Mouse (Mus musculus) limb, embryonic 10.5 days (tissue): ENCODE results near the gene Ddn. TPM values are rescaled to one million over a fixed set of nuclear protein-coding genes. Genes with fewer than 3 reads are reported as not detected.

Experiments
- DNase-seq: peaks from one replicate; pipeline ENCODE4 v3.0.0-alpha.2; 2017; ENCODE audit warnings: low spot score
- H3K27ac ChIP-seq: fragments of 300-500 bp; sonication (generic); 2 replicates; pipeline ENCODE4 v1.5.1; 2016; ENCODE audit warnings: mild to moderate bottlenecking
- H3K27me3 ChIP-seq: fragments of 300-500 bp; sonication (generic); 2 replicates; pipeline ENCODE4 v1.6.1; 2016; ENCODE audit warnings: low read depth, mild to moderate bottlenecking; ENCODE audit not compliant: poor library complexity, severe bottlenecking
- H3K36me3 ChIP-seq: fragments of 300-500 bp; sonication (generic); 2 replicates; pipeline ENCODE4 v1.6.1; 2016; ENCODE audit warnings: mild to moderate bottlenecking, moderate library complexity
- H3K4me1 ChIP-seq: fragments of 300-500 bp; sonication (generic); 2 replicates; pipeline ENCODE4 v1.6.1; 2016
- H3K4me3 ChIP-seq: fragments of 300-500 bp; sonication (generic); 2 replicates; pipeline ENCODE4 v1.5.1; 2016; ENCODE audit warnings: mild to moderate bottlenecking, moderate library complexity
- H3K9me3 ChIP-seq: fragments of 300-500 bp; sonication (generic); replicated peaks from 2 replicates; pipeline ENCODE4 v1.6.1; 2016; ENCODE audit warnings: mild to moderate bottlenecking
- WGBS: fragments of 180-500 bp; shearing (Covaris S2); methylation state at CpG from one replicate; pipeline ENCODE4 v1.1.7; 2016; 5-methylcytosine and 5-hydroxymethylcytosine counted together
- polyA plus RNA-seq: library from polyadenylated mRNA; unstranded; fragments of >200 nt; fragmentation: Nextera tagmentation; extraction: Ambion mirVana; gene quantifications from 2 replicates; pipeline ENCODE4 v1.2.1, GENCODE M21; 2016

The Ddn gene
- polyA plus RNA-seq, 1 experiment from 2014 or later = not detected

DNA sequence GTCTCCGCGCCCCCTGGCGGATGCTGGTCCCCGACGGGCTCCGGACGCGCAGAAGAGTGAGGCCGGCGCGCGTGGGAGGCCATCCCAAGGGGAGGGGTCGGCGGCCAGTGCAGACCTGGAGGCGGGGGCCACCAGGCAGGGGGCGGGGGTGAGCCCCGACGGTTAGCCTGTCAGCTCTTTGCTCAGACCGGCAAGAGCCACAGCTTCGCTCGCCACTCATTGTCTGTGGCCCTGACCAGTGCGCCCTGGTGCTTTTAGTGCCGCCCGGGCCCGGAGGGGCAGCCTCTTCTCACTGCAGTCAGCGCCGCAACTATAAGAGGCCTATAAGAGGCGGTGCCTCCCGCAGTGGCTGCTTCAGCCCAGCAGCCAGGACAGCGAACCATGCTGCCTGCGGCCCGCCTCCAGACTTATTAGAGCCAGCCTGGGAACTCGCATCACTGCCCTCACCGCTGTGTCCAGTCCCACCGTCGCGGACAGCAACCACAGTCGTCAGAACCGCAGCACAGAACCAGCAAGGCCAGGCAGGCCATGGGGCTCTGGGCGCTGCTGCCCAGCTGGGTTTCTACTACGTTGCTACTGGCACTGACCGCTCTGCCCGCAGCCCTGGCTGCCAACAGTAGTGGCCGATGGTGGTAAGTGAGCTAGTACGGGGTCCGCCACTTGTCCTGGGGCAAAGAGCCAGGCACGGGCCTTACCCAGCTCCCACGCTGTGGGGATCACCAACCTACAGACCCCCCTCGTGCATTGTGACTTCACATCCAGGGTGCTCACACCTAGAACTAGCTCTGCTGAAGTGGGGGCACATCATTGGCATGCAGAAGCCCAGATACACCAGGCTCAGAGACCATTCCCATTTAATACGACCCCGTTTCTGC lies 19.4 kb downstream of the Ddn start, which contains the start of gene Wnt1:
Gene Wnt1, plus strand, starts transcription at position 197 of the 875 bp plus-strand sequence.
- Histone ChIP-seq H3K9me3 (no peaks in the 10 kb centered on the region), H3K36me3 (no peaks in the 10 kb centered on the region), H3K4me1 (peaks cover 29% of the 10 kb centered on the region), H3K27ac (no peak within 1 kb of the TSS), H3K4me3 (peak within 1 kb of the TSS; percentile 18), H3K27me3 (peaks cover 99% of the 10 kb centered on the region)
- peak; percentile 83 for DNase-seq
- WGBS = 4% methylated on average over 45 of the region's 51 CpGs

DNA sequence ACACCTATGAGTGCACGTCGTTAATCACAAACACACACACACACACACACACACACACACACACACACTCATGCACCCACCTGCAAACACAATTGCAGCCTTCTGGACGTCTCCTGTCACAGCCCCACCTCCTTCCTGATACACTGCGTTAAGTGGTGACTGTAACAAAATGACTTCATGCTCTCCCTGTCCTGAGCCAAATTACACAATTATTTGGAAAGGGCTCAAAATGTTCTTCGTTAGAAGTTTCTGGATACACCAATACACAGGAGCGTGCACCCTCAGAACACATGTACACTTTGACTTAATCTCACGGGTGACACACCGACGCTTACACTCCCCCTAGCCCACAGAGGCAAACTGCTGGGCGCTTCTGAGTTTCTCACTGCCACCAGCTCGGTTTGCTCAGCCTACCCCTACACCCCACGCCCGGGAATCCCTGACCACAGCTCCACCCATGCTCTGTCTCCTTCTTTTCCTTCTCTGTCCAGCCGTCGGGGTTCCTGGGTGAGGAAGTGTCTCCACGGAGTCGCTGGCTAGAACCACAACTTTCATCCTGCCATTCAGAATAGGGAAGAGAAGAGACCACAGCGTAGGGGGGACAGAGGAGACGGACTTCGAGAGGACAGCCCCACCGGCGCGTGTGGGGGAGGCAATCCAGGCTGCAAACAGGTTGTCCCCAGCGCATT lies 20.2 kb downstream of the Ddn start:
- Histone ChIP-seq H3K27me3 (peaks cover 98% of the 10 kb centered on the region), H3K4me3 (peak overlapping the region; percentile 18; the same call in 1 of the 2 replicates), H3K27ac (no peak overlapping the region), H3K9me3 (no peaks in the 10 kb centered on the region), H3K4me1 (peaks cover 29% of the 10 kb centered on the region), H3K36me3 (no peaks in the 10 kb centered on the region)
- DNase-seq = no peak
- WGBS = 15% methylated on average over 24 of the region's 24 CpGs

DNA sequence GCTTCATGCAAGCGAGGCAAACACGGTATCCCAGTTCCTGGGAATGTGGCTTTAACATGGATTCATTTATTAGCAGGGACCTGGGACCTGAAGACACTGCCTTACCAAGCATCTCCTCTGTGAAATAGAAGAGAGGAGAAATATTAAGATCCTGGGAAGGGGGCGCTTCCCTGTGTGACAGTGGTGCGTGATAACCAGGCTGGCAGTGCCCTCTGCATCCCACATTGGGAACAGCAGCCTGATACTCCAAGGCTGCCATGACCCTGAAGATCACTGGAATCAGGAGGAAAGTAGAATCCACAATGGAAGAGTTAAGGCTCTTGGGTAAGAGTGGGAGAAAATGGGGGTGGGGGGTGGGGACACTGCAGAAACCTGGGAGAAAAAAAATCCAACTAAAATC lies 21.4 kb downstream of the Ddn start:
- H3K27me3 ChIP-seq = peaks cover 93% of the 10 kb centered on the region
- H3K36me3 ChIP-seq = no peaks in the 10 kb centered on the region
- DNase-seq = no peak
- H3K27ac ChIP-seq = no peak overlapping the region
- WGBS = 28% methylated on average over 4 of the region's 4 CpGs
- H3K4me3 ChIP-seq = no peak overlapping the region
- peaks cover 22% of the 10 kb centered on the region for H3K4me1 ChIP-seq
- H3K9me3 ChIP-seq = no peaks in the 10 kb centered on the region

DNA sequence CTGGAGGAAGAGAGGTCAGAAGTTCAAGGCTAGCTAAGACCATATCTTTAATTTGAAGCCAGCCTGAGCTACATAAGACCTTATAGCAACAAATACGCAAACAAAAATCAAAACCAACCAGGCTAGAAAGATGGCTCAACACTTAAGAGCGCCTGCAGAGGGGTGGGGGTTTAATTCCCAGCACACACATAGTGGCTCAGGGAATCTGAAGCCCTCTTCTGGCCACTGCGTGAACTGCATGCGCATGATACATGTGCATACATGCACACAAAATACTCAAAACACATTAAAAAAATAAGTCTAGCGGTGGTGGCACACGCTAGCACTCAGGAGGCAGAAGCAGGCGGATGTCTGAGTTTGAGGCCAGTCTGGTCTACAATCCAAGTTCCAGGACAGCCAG lies 23.5 kb downstream of the Ddn start:
- DNase-seq = peak; percentile 61
- peaks cover 10% of the 10 kb centered on the region for H3K4me1 ChIP-seq
- H3K27ac ChIP-seq = no peak overlapping the region
- no peak overlapping the region for H3K4me3 ChIP-seq
- H3K9me3 ChIP-seq = no peaks in the 10 kb centered on the region
- H3K27me3 ChIP-seq = peaks cover 93% of the 10 kb centered on the region
- no peaks in the 10 kb centered on the region for H3K36me3 ChIP-seq
- 29% methylated on average over 7 of the region's 7 CpGs for WGBS

DNA sequence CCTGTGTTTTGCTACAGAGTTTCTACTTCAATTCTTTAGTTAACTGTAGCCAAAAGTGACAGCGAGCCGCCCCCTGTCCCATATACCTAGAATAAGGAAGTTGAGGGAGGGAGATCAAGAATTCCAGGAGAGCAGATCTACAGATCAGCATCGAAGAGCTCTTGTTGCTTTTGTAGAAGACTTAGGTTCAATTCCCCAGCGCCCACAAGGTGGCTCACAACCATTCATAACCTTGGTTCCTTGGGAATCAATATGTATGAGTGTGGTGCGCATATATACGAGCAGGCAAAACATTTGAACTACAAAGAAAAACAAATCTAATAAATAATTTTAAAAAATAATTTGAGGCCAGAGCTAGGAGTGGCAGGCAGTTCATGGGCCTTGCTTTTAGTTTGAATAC lies 28.1 kb downstream of the Ddn start:
- WGBS = 29% methylated on average over 6 of the region's 6 CpGs
- DNase-seq = no peak
- Histone ChIP-seq H3K27me3 (peaks cover 93% of the 10 kb centered on the region), H3K9me3 (0 out of 2 replicates have a peak, but pooled peaks cover 2% of the 10 kb centered on the region), H3K4me3 (no peak overlapping the region), H3K36me3 (no peaks in the 10 kb centered on the region), H3K27ac (no peak overlapping the region), H3K4me1 (peaks cover 35% of the 10 kb centered on the region)

DNA sequence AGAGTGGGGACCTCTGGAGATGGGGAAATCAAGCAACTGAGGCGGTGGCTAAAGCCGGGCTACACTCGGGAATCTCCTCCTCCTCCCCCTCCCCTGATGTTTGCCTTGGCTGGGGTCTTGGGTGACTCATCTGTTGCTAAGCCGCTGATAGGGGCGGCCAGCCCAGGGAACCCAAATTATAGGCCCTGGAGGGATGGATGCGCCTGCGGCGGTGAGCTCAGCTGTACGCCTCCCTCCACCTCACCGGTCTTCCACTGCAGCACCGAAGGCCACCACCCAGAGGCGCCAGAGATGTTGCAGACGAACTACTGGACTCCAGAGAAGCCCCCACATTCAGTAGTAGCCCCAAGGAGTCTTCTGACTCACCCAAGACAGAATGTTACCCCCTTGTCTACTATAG lies 28.7 kb downstream of the Ddn start:
- Histone ChIP-seq H3K9me3 (0 out of 2 replicates have a peak, but pooled peaks cover 2% of the 10 kb centered on the region), H3K4me3 (no peak overlapping the region), H3K36me3 (no peaks in the 10 kb centered on the region), H3K27me3 (peaks cover 94% of the 10 kb centered on the region), H3K4me1 (peaks cover 41% of the 10 kb centered on the region), H3K27ac (no peak overlapping the region)
- 3% methylated on average over 13 of the region's 13 CpGs for WGBS
- DNase-seq = no peak

DNA sequence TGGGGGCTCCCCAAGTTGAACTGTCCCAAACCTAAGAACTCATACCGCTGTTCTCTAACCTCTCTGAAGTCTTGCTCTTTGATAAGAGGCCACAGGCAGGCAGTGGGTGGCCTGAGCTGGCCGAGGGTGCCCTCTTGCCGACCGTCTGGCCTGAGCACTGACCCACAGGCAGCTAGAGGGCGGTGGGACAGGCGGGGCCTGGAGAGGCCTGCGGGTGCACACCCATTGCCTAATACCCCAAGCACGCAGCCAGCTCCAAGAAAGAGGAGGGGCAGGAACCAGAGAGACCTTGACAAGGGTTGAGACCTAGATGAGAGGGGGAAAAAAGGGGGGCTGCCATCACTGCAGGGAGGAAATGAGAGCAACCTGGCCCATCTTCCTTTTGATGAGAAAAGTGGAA lies 29.2 kb downstream of the Ddn start:
- no peak overlapping the region for H3K4me3 ChIP-seq
- WGBS = 3% methylated on average over 8 of the region's 8 CpGs
- H3K27ac ChIP-seq = no peak overlapping the region
- H3K36me3 ChIP-seq = no peaks in the 10 kb centered on the region
- 0 out of 2 replicates have a peak, but pooled peaks cover 2% of the 10 kb centered on the region for H3K9me3 ChIP-seq
- DNase-seq = no peak
- H3K27me3 ChIP-seq = peaks cover 94% of the 10 kb centered on the region
- H3K4me1 ChIP-seq = peaks cover 43% of the 10 kb centered on the region

DNA sequence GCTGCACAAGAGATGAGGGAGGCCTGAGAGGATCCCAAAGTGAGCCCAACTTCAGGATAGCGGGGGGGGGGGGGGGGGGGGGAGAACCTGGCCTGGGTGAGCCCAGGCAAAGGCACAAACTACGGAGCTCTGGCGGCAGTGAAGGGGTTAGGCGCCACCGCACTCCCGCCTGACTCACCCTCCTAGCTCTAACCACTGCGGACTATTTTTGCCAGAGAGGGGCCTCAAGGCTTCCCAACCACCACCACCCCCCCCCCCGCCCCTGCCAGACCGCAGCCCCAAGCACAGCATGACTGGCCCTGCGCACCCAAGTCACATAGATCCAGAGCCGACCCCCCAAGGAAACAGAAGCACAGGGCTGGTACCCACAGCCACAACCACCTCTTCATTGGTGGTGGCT lies 30.5 kb downstream of the Ddn start:
- Histone ChIP-seq H3K27ac (no peak overlapping the region), H3K36me3 (no peaks in the 10 kb centered on the region), H3K9me3 (0 out of 2 replicates have a peak, but pooled peaks cover 2% of the 10 kb centered on the region), H3K27me3 (peaks cover 96% of the 10 kb centered on the region), H3K4me1 (peaks cover 43% of the 10 kb centered on the region), H3K4me3 (no peak overlapping the region; the same call in 1 of the 2 replicates)
- no peak for DNase-seq
- 1% methylated on average over 10 of the region's 11 CpGs for WGBS

DNA sequence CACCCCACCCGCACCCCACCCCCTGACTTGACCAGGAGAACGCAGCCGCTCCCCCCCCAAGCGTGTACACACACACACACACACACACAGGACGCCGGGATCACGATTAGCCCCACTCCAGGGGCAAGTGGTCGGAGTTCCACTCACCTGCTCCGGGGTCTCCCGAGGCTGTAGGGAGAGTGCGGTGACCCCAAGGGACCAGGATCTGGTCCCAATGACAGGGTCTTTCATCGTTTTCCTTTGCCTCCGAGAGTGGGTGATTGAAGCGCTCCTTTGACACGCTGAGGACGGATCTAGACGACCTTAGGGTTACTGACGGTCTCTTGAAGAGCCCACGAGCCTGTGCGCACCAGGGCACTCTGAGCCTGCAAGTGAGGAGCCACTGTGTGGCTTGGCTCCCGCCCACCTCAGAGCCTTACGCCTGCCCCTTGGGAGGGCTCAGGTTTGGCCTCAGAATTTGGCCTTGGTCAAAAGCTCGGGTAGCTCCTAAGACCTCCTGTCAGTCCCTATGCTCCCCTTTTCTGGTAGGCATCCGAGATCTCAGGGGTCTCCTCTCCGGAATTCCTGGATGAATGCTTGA lies 31.0 kb downstream of the Ddn start:
- Histone ChIP-seq H3K27ac (no peak overlapping the region), H3K4me3 (peak overlapping the region; percentile 37), H3K27me3 (peaks cover 100% of the 10 kb centered on the region), H3K9me3 (0 out of 2 replicates have a peak, but pooled peaks cover 2% of the 10 kb centered on the region), H3K4me1 (peaks cover 43% of the 10 kb centered on the region), H3K36me3 (no peaks in the 10 kb centered on the region)
- whole genome bisulfite sequencing = 1% methylated on average over 25 of the region's 25 CpGs
- DNase-seq = no peak

DNA sequence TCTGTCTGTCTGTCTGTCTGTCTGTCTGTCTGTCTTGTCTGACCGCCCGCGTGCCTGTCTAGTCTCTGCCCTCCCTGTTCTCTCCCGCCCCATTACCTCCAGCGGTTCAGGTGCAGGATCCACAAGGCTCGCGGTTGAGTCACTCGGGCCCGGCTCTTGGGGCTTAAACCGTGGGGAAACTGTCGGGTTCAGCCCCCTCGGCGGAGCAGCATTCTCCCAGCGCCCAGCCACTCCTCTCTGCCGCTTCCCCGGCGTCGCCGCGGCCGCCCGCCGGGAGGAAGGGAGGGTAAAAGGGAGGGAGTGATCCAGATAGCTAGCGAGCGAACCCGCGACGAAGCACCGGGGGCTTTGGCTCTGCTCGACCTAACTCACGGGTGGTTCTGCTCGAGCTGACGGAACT lies 31.5 kb downstream of the Ddn start, which contains the start of gene Wnt10b:
Gene Wnt10b, minus strand, starts transcription at position 389 of the 400 bp plus-strand sequence.
- Histone ChIP-seq H3K4me1 (peaks cover 46% of the 10 kb centered on the region), H3K36me3 (no peaks in the 10 kb centered on the region), H3K9me3 (0 out of 2 replicates have a peak, but pooled peaks cover 2% of the 10 kb centered on the region), H3K27ac (no peak within 1 kb of the TSS), H3K27me3 (peaks cover 100% of the 10 kb centered on the region), H3K4me3 (peak within 1 kb of the TSS; percentile 37)
- DNase-seq = peak; percentile 60
- WGBS = under 1% methylated on average over 30 of the region's 33 CpGs

DNA sequence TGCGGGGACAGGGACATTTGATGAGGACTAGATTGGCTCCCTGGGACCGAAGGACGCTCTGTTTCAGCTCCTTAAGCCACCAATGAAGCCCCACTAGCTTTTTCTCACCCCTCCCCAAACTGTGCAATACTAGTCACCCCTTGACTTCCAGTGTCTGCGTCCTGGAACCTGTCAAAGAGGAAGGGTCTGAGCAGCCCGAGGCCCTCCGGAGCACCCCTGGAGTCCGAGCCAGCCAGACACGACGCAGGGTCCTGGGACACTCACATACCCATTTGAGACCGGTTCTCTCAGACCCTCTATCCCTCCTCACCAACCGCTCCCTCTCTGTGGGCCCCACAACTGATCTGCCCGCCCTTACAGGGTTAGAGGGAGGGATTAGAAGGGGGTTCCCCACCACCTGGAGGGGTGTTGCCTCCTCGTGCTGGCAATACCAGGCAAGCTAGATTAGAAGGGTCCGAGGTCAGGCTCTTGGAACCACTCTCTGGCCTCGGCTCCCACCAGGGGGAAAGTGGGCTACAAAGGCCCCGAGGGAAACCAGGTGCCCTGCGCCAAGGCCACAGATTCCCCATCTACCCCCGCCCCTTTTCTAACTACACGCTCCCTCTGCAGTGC lies 32.2 kb downstream of the Ddn start:
- Histone ChIP-seq H3K4me1 (peaks cover 53% of the 10 kb centered on the region), H3K4me3 (peak overlapping the region; percentile 37), H3K9me3 (0 out of 2 replicates have a peak, but pooled peaks cover 2% of the 10 kb centered on the region), H3K36me3 (no peaks in the 10 kb centered on the region), H3K27ac (no peak overlapping the region), H3K27me3 (peaks cover 100% of the 10 kb centered on the region)
- WGBS = under 1% methylated on average over 19 of the region's 19 CpGs
- peak; percentile 53 for DNase-seq

DNA sequence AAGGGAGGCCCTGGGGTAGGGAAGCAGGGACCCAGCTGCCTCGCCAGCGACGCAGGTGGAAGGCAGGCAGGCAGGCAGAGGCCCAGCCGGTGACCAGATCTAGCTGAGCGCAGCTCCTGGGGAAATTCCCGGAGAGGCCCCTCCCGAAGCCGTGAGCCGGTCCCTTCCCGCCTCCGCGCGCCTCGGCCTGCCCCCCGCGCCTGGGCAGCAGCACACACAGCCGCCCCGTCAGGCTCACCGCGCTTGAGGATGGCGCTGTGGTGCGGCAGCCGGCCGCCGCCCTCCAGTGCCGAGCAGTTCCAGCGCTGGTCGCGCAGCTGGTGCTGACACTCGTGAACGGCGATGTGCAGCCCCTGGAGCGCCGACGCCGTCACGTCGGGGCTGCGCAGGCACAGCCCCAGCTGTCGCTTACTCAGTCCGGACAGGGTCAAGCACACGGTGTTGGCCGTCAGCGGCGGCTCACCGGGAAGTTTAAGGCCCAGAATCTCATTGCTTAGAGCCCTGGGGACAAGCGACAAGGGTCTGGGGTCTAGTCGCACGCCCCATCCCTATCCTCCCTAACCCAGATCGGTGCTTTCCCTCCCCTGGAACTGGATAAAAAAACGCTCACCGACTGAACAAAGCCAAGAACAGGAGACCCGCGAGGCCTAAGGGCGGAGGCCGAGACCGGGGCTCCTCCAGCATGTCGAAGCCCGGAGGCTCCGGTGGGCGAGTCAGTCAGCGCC lies 32.8 kb downstream of the Ddn start:
- Histone ChIP-seq H3K4me1 (peaks cover 57% of the 10 kb centered on the region), H3K27ac (0 out of 2 replicates have a peak overlapping the region, but pooled peaks have one; percentile 17), H3K27me3 (peaks cover 100% of the 10 kb centered on the region), H3K36me3 (no peaks in the 10 kb centered on the region), H3K4me3 (peak overlapping the region; percentile 37), H3K9me3 (0 out of 2 replicates have a peak, but pooled peaks cover 2% of the 10 kb centered on the region)
- WGBS = under 1% methylated on average over 62 of the region's 62 CpGs
- peak; percentile 71 for DNase-seq
